Mouse (Mus musculus): ENCODE measurements around the gene Gigyf2.
"Not testable (repeated sequence)": the region's sequence is repeated elsewhere in the genome, so short reads cannot be mapped to it uniquely, and the experiment has no call there.

Gene Gigyf2

GRCm38 (mm10) chr1:87447183-87448104 lies 120.6 kb downstream of the Gigyf2 start:
- peak; percentile 47 to 86 for DNase-seq (ENCODE audit: low spot score in 2 of 2)

GRCm38 (mm10) chr1:87449432-87449831 lies 122.6 kb downstream of the Gigyf2 start:
- no peak for DNase-seq (ENCODE audit: low spot score in 2 of 2)

GRCm38 (mm10) chr1:87456425-87456824 lies 129.6 kb downstream of the Gigyf2 start:
- peak in 1 of 2 experiments; percentile 41 for DNase-seq (ENCODE audit: low spot score in 2 of 2)

GRCm38 (mm10) chr1:87458045-87458444 lies 131.2 kb downstream of the Gigyf2 start:
- DNase-seq (ENCODE audit: low spot score in 2 of 2) = no peak

- DNase-seq (ENCODE audit: low spot score in 2 of 2) = not testable (repeated sequence)
These were observed 133.1 kb downstream of the Gigyf2 start for GRCm38 (mm10) chr1:87459856-87460255.

- DNase-seq (ENCODE audit: low spot score in 2 of 2) = no peak
These were observed 140.7 kb downstream of the Gigyf2 start for GRCm38 (mm10) chr1:87467469-87467868.

GRCm38 (mm10) chr1:87468321-87468720 lies 141.5 kb downstream of the Gigyf2 start:
- no peak for DNase-seq (ENCODE audit: low spot score in 2 of 2)

GRCm38 (mm10) chr1:87469971-87470370 lies 143.2 kb downstream of the Gigyf2 start, which contains the start of gene Snorc:
TSS of gene Snorc (plus strand) at chr1:87470271.
- not testable (repeated sequence) for DNase-seq (ENCODE audit: low spot score in 2 of 2)

- no peak for DNase-seq (ENCODE audit: low spot score in 2 of 2)
These were observed 145.1 kb downstream of the Gigyf2 start for GRCm38 (mm10) chr1:87471914-87472313.

- no peak for DNase-seq (ENCODE audit: low spot score in 2 of 2)
These were observed 145.8 kb downstream of the Gigyf2 start for GRCm38 (mm10) chr1:87472576-87472975.

- DNase-seq (ENCODE audit: low spot score in 2 of 2) = no peak
These were observed 148.5 kb downstream of the Gigyf2 start for GRCm38 (mm10) chr1:87475076-87475895.

GRCm38 (mm10) chr1:87482546-87482945 lies 155.7 kb downstream of the Gigyf2 start:
- no peak for DNase-seq (ENCODE audit: low spot score in 2 of 2)

GRCm38 (mm10) chr1:87486386-87486785 lies 159.6 kb downstream of the Gigyf2 start:
- DNase-seq (ENCODE audit: low spot score in 2 of 2) = no peak

- DNase-seq (ENCODE audit: low spot score in 2 of 2) = no peak
These were observed 165.5 kb downstream of the Gigyf2 start for GRCm38 (mm10) chr1:87492285-87492684.

- DNase-seq (ENCODE audit: low spot score in 2 of 2) = no peak
These were observed 166.7 kb downstream of the Gigyf2 start for GRCm38 (mm10) chr1:87493542-87493941.

Measured in spleen, postnatal 4 days (tissue).